Mouse (Mus musculus): ENCODE results near the gene Efcab6. TPM values are rescaled to one million over a fixed set of nuclear protein-coding genes. Genes with fewer than 3 reads are reported as not detected.

Efcab6 gene
- total RNA-seq, 1 experiment from 2014 or later: 0.21 TPM

- DNase-seq: no peak
Measured at GRCm38 (mm10) chr15:83877155-83877866, 187.9 kb downstream of the Efcab6 start.

- DNase-seq: no peak
Measured at GRCm38 (mm10) chr15:83870936-83871335, 194.2 kb downstream of the Efcab6 start.

- no peak for DNase-seq
Measured at GRCm38 (mm10) chr15:83865626-83866025, 199.6 kb downstream of the Efcab6 start.

- peak; percentile 71 for DNase-seq
Measured at GRCm38 (mm10) chr15:83857129-83857528, 208.1 kb downstream of the Efcab6 start.

- DNase-seq: no peak
Measured at GRCm38 (mm10) chr15:83853400-83853811, 211.8 kb downstream of the Efcab6 start.

- DNase-seq: no peak
Measured at GRCm38 (mm10) chr15:83848193-83848592, 217.0 kb downstream of the Efcab6 start.

- no peak for DNase-seq
Measured at GRCm38 (mm10) chr15:83847512-83847911, 217.7 kb downstream of the Efcab6 start.

- no peak for DNase-seq
Measured at GRCm38 (mm10) chr15:83846592-83846991, 218.6 kb downstream of the Efcab6 start.

GRCm38 (mm10) chr15:83845734-83846133, 219.4 kb downstream of the Efcab6 start:
- DNase-seq: no peak

- DNase-seq: no peak
Measured at GRCm38 (mm10) chr15:83842915-83843789, 222.0 kb downstream of the Efcab6 start.

GRCm38 (mm10) chr15:83842419-83842818, 222.8 kb downstream of the Efcab6 start:
- DNase-seq: no peak

GRCm38 (mm10) chr15:83840950-83841719, 224.0 kb downstream of the Efcab6 start:
- no peak for DNase-seq

GRCm38 (mm10) chr15:83832265-83832664, 232.9 kb downstream of the Efcab6 start:
- DNase-seq: no peak

- DNase-seq: no peak
Measured at GRCm38 (mm10) chr15:83829226-83829625, 236.0 kb downstream of the Efcab6 start.

- DNase-seq: no peak
Measured at GRCm38 (mm10) chr15:83828011-83828410, 237.2 kb downstream of the Efcab6 start.

Other genes with a start within 250 kb of the Efcab6 start
- gene Sult4a1, start 40.4 kb upstream of the Efcab6 start, total RNA-seq (2021): 3.0 and 4.1 TPM in 2 replicates
- not detected in 2 replicates for gene Pnpla5, start 57.8 kb upstream of the Efcab6 start, total RNA-seq (2021)
- 33.6 and 34.6 TPM in 2 replicates for gene Pnpla3, start 102.5 kb upstream of the Efcab6 start, total RNA-seq (2021)
- 136 and 143 TPM in 2 replicates for gene Samm50, start 126.9 kb upstream of the Efcab6 start, total RNA-seq (2021)
- gene Parvb, start 166.7 kb upstream of the Efcab6 start, total RNA-seq (2021): 18.0 and 18.8 TPM in 2 replicates